Mouse (Mus musculus): ENCODE measurements around the gene Gm3402. TPM values are rescaled to one million over a fixed set of nuclear protein-coding genes. Genes with fewer than 3 reads are reported as not detected.
"Not testable (repeated sequence)": the region's sequence is repeated elsewhere in the genome, so short reads cannot be mapped to it uniquely, and the experiment has no call there.

Gm3402 gene
- not detected in 2 replicates for polyA plus RNA-seq (2016; fragmentation: Nextera tagmentation; extraction: Ambion mirVana)

- H3K4me2 ChIP-seq; H3K36me3 ChIP-seq; ATAC-seq (ENCODE audit: insufficient number of reproducible peaks, low FRiP score); H3K27me3 ChIP-seq (replicated peaks); H3K4me1 ChIP-seq (replicated peaks); H3K27ac ChIP-seq (ENCODE audit: poor library complexity, severe bottlenecking); H3K4me3 ChIP-seq; H3K9ac ChIP-seq; H3K9me3 ChIP-seq (replicated peaks): not testable (repeated sequence)
- whole genome bisulfite sequencing: 94% methylated on average over 2 of the region's 5 CpGs
Observed at GRCm38 (mm10) chr5:146513823-146514222, at the start of gene Gm3402. TSS of gene Gm3402 (plus strand) at chr5:146514123.

DNA sequence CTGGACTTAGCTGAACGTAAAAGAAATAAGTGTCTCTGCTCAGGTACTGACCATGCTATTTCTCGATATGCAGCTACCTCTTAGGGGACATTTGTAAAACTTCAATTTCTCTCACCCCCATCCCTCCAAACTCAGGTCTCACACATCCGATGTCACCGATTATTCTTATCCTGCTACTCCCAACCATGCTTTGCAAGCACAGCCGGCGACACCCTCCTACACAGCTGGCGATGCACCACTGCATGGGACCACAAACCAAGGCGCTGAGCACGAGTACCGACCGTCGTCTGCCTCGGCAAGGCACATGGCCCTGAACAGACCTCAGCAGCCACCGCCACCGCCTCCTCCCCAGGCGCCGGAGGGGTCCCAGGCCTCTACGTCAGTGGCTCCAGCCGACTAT is 47.3 kb upstream of the Gm3402 start:
- Histone ChIP-seq H3K27ac (ENCODE audit: poor library complexity, severe bottlenecking) (no peak overlapping the region), H3K36me3 (no peaks in the 10 kb centered on the region)
- 89% methylated on average over 19 of the region's 19 CpGs for WGBS

DNA sequence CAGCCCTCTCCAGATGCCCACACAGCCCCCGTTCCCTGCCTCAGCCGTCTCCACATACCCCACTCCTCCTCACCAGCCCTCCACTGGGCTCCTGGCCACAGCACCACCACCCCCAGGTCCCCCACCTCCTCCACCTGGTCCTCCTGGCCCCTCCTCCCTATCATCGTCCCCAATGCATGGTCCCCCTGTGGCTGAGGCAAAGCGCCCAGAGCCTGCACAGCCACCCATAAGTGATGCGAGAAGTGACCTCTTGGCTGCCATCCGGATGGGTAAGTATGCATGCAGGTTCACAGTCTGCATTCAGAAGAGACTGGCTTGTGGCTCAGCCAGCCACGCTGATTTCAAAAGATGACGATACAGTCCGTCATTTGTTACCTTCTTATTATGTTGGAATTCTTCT is 45.6 kb upstream of the Gm3402 start:
- Histone ChIP-seq H3K27ac (ENCODE audit: poor library complexity, severe bottlenecking) (no peak overlapping the region), H3K9ac (no peak overlapping the region), H3K4me1 (replicated peaks) (no peaks in the 10 kb centered on the region), H3K4me2 (no peak overlapping the region), H3K36me3 (no peaks in the 10 kb centered on the region), H3K27me3 (replicated peaks) (0 out of 2 replicates have a peak, but pooled peaks cover 4% of the 10 kb centered on the region), H3K4me3 (no peak overlapping the region), H3K9me3 (replicated peaks) (no peaks in the 10 kb centered on the region)
- ATAC-seq (ENCODE audit: insufficient number of reproducible peaks, low FRiP score): no peak
- WGBS: 88% methylated on average over 9 of the region's 9 CpGs

More for the DNA sequence above, 47.3 kb upstream of the Gm3402 start:
- Histone ChIP-seq H3K9ac (no peak overlapping the region), H3K9me3 (replicated peaks) (no peaks in the 10 kb centered on the region), H3K4me3 (no peak overlapping the region), H3K4me2 (no peak overlapping the region), H3K27me3 (replicated peaks) (no peaks in the 10 kb centered on the region), H3K4me1 (replicated peaks) (no peaks in the 10 kb centered on the region)
- ATAC-seq (ENCODE audit: insufficient number of reproducible peaks, low FRiP score): no peak

DNA sequence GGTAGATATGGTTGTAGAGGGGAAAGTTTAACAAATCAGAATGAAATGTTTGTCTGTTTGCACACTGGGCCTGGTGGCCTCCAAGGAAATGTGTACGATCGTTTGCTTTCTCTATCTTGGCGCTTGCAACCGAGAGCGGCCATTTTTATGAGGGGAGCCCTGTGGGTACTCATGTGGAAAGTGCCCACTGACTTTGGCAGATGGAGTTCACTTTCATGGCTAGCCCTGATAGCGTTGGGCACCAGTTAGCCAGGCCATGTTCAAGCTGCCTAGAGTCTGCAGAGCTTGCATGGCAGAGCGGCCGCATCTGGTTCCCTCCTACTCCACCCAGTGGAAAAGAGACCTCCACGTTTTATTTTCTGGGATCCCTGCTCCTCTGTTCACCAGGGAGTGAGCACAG is 43.1 kb upstream of the Gm3402 start:
- Histone ChIP-seq H3K4me1 (replicated peaks) (no peaks in the 10 kb centered on the region), H3K27ac (ENCODE audit: poor library complexity, severe bottlenecking) (no peak overlapping the region), H3K27me3 (replicated peaks) (0 out of 2 replicates have a peak, but pooled peaks cover 4% of the 10 kb centered on the region), H3K4me2 (no peak overlapping the region), H3K36me3 (no peaks in the 10 kb centered on the region), H3K9ac (no peak overlapping the region), H3K4me3 (no peak overlapping the region), H3K9me3 (replicated peaks) (no peaks in the 10 kb centered on the region)
- WGBS: 86% methylated on average over 9 of the region's 9 CpGs
- ATAC-seq (ENCODE audit: insufficient number of reproducible peaks, low FRiP score): no peak

- WGBS: 75% methylated on average over 5 of the region's 5 CpGs
- Histone ChIP-seq H3K4me1 (replicated peaks) (no peaks in the 10 kb centered on the region), H3K9me3 (replicated peaks) (no peaks in the 10 kb centered on the region), H3K36me3 (no peaks in the 10 kb centered on the region), H3K27me3 (replicated peaks) (0 out of 2 replicates have a peak, but pooled peaks cover 4% of the 10 kb centered on the region), H3K4me2 (no peak overlapping the region), H3K9ac (no peak overlapping the region), H3K27ac (ENCODE audit: poor library complexity, severe bottlenecking) (no peak overlapping the region), H3K4me3 (no peak overlapping the region)
- no peak for ATAC-seq (ENCODE audit: insufficient number of reproducible peaks, low FRiP score)
Observed at GRCm38 (mm10) chr5:146471311-146471710, 42.6 kb upstream of the Gm3402 start.

GRCm38 (mm10) chr5:146471821-146472220 is 42.1 kb upstream of the Gm3402 start:
- no peaks in the 10 kb centered on the region for H3K36me3 ChIP-seq
- H3K4me2 ChIP-seq: no peak overlapping the region
- 82% methylated on average over 12 of the region's 12 CpGs for WGBS
- H3K27me3 ChIP-seq (replicated peaks): 0 out of 2 replicates have a peak, but pooled peaks cover 4% of the 10 kb centered on the region
- no peak overlapping the region for H3K4me3 ChIP-seq
- ATAC-seq (ENCODE audit: insufficient number of reproducible peaks, low FRiP score): no peak
- H3K9ac ChIP-seq: no peak overlapping the region
- no peak overlapping the region for H3K27ac ChIP-seq (ENCODE audit: poor library complexity, severe bottlenecking)
- no peaks in the 10 kb centered on the region for H3K9me3 ChIP-seq (replicated peaks)
- no peaks in the 10 kb centered on the region for H3K4me1 ChIP-seq (replicated peaks)

- not testable (repeated sequence) for ATAC-seq (ENCODE audit: insufficient number of reproducible peaks, low FRiP score); H3K4me1 ChIP-seq (replicated peaks)
- WGBS: 6% methylated on average over 4 of the region's 4 CpGs
Observed at GRCm38 (mm10) chr5:146479564-146479963, 34.4 kb upstream of the Gm3402 start.

GRCm38 (mm10) chr5:146481665-146482064 is 32.3 kb upstream of the Gm3402 start, which contains the start of gene Gm6408:
TSS of gene Gm6408 (plus strand) at chr5:146481965.
- ATAC-seq (ENCODE audit: insufficient number of reproducible peaks, low FRiP score); H3K27ac ChIP-seq (ENCODE audit: poor library complexity, severe bottlenecking); H3K9ac ChIP-seq; H3K9me3 ChIP-seq (replicated peaks); H3K4me3 ChIP-seq; H3K4me1 ChIP-seq (replicated peaks); H3K36me3 ChIP-seq; H3K4me2 ChIP-seq; H3K27me3 ChIP-seq (replicated peaks): not testable (repeated sequence)
- WGBS: 66% methylated on average over 3 of the region's 3 CpGs

More at GRCm38 (mm10) chr5:146479564-146479963, 34.4 kb upstream of the Gm3402 start:
- H3K4me3 ChIP-seq; H3K27ac ChIP-seq (ENCODE audit: poor library complexity, severe bottlenecking); H3K9me3 ChIP-seq (replicated peaks); H3K9ac ChIP-seq; H3K4me2 ChIP-seq; H3K36me3 ChIP-seq; H3K27me3 ChIP-seq (replicated peaks): not testable (repeated sequence)

- not testable (repeated sequence) for ATAC-seq (ENCODE audit: insufficient number of reproducible peaks, low FRiP score); H3K9ac ChIP-seq; H3K27me3 ChIP-seq (replicated peaks); H3K4me1 ChIP-seq (replicated peaks); H3K27ac ChIP-seq (ENCODE audit: poor library complexity, severe bottlenecking); H3K4me2 ChIP-seq; H3K4me3 ChIP-seq; H3K36me3 ChIP-seq; H3K9me3 ChIP-seq (replicated peaks)
- 5% methylated on average over 3 of the region's 4 CpGs for WGBS
Observed at GRCm38 (mm10) chr5:146488959-146489358, 25.0 kb upstream of the Gm3402 start.

- no CpG with 5 or more reads among the region's 5 CpGs for WGBS
- ATAC-seq (ENCODE audit: insufficient number of reproducible peaks, low FRiP score): not testable (repeated sequence)
Observed at GRCm38 (mm10) chr5:146491063-146491462, 22.9 kb upstream of the Gm3402 start, which contains the start of gene Gm6370. TSS of gene Gm6370 (plus strand) at chr5:146491363.

GRCm38 (mm10) chr5:146502099-146502498 is 11.8 kb upstream of the Gm3402 start, which contains the start of gene 4930449I24Rik:
TSS of gene 4930449I24Rik (plus strand) at chr5:146502399.
- H3K9ac ChIP-seq; H3K4me1 ChIP-seq (replicated peaks); H3K9me3 ChIP-seq (replicated peaks); H3K27me3 ChIP-seq (replicated peaks); H3K27ac ChIP-seq (ENCODE audit: poor library complexity, severe bottlenecking); H3K4me2 ChIP-seq; H3K4me3 ChIP-seq; H3K36me3 ChIP-seq; ATAC-seq (ENCODE audit: insufficient number of reproducible peaks, low FRiP score): not testable (repeated sequence)
- WGBS: no CpG with 5 or more reads among the region's 5 CpGs

More at GRCm38 (mm10) chr5:146491063-146491462, 22.9 kb upstream of the Gm3402 start, which contains the start of gene Gm6370:
- H3K4me3 ChIP-seq; H3K9me3 ChIP-seq (replicated peaks); H3K36me3 ChIP-seq; H3K27me3 ChIP-seq (replicated peaks); H3K27ac ChIP-seq (ENCODE audit: poor library complexity, severe bottlenecking); H3K4me2 ChIP-seq; H3K9ac ChIP-seq; H3K4me1 ChIP-seq (replicated peaks): not testable (repeated sequence)

DNA sequence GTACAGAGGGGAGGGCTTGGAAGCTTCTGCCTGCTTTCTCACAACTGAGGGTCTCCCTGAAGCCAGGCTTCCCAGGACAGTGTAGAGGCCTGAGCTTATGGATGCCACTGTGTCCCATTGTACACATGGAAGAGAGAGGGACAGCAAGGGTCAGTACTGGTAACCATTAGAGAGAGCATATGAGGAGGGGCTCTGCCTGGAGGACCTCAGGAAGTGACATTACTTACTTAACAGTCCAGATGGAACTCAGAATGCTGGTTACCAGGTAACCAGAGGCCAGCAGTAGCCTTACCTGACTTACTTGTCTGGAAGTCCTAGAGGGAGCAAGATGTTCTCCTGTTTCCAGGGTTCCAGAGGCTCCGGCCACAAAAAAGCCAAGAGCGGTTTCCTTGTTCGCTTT is 11.6 kb downstream of the Gm3402 start, which contains the start of gene Gm3404:
TSS of gene Gm3404 (plus strand) at position 301 of the 400 bp plus-strand sequence.
- not testable (repeated sequence) for H3K4me2 ChIP-seq; H3K4me1 ChIP-seq (replicated peaks); H3K36me3 ChIP-seq; H3K9me3 ChIP-seq (replicated peaks); H3K9ac ChIP-seq; ATAC-seq (ENCODE audit: insufficient number of reproducible peaks, low FRiP score); H3K27ac ChIP-seq (ENCODE audit: poor library complexity, severe bottlenecking); H3K27me3 ChIP-seq (replicated peaks); H3K4me3 ChIP-seq
- 92% methylated on average over 3 of the region's 3 CpGs for WGBS

Data from heart, embryonic 12.5 days (tissue).